Comparison of ENCODE assay signal across 14 mouse cellular contexts in the genomic region with DNA sequence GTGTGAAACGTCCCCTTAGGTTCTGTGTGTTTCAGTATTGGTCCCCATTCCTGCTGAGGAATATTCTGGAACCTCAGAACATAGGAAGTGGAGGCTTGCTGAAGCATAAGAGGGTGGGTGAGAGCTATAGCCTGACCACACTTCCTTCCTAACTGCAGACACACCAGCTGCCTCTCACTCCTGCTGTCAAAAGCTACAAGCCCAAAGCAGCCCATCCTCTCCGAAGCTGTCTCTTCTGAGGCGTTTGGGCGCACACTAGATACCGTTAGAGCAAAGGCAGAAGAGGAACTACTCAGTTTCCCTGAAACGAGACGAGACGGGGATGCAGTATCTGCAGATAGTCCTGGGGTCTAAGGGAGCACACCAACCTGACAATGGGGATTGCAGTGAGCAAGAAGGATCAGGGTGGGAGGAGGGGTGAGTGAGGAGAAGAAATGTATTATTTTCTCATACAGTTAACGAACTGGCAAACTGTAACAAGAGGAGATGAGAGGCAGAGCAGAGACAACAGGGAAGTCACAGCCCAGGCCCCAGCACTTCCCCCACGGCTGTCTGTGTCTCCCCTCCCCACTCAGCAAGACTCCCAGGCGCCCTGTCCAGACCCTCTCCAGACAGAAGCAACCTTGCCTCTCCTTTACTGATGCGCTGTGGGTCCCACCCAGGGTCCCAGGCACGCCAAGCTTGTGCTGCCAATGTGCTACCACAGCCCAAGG. TPM values are rescaled to one million over a fixed set of nuclear protein-coding genes. Genes with fewer than 3 reads are reported as not detected.
DNase-seq lines count a peak whose midpoint lies in the region; ATAC-seq and TF ChIP-seq lines count a peak whose summit lies in the region.
"Had no signal": no experiment of that assay in that cellular context is flagged by ENCODE, and none has a peak within 500 bp of the region (broad histone marks: within the 10 kb centered on the region; RNA-seq: fewer than 3 reads in every experiment).

No protein-coding gene starts in this region.

- TF ChIP-seq EP300 in lung, postnatal 0 days (IDR thresholded peaks at IDR 0.05): no peak

- no peak overlapping the region for H3K4me3 ChIP-seq in liver, embryonic 15.5 days (replicated peaks)
- H3K4me3 ChIP-seq in forebrain, embryonic 11.5 days (ENCODE audit: low read depth, low read length): no peak overlapping the region
- H3K4me3 ChIP-seq in lung, postnatal 0 days (ENCODE audit: low read depth, low read length): no peak overlapping the region
- H3K4me3 ChIP-seq: hindbrain, embryonic 12.5 days; neural tube, embryonic 13.5 days; stomach, embryonic 15.5 days had no signal

- TF ChIP-seq CTCF in lung, postnatal 0 days (IDR thresholded peaks at IDR 0.05): no peak

- peaks cover 4% of the 10 kb centered on the region; the same call in 1 of the 2 replicates for H3K4me1 ChIP-seq in liver, embryonic 15.5 days (replicated peaks)
- H3K4me1 ChIP-seq in forebrain, embryonic 11.5 days (replicated peaks; ENCODE audit: control insufficient read depth, insufficient read depth, low read length): no peaks in the 10 kb centered on the region
- no peaks in the 10 kb centered on the region for H3K4me1 ChIP-seq in lung, postnatal 0 days (ENCODE audit: insufficient read depth, low read depth, low read length)
- H3K4me1 ChIP-seq: hindbrain, embryonic 12.5 days; neural tube, embryonic 13.5 days; stomach, embryonic 15.5 days had no signal

- peak overlapping the region; percentile 16; the same call in 1 of the 2 replicates for H3K4me2 ChIP-seq in liver, embryonic 15.5 days
- no peak overlapping the region for H3K4me2 ChIP-seq in forebrain, embryonic 11.5 days (ENCODE audit: low read depth, low read length, severe bottlenecking)
- H3K4me2 ChIP-seq in lung, postnatal 0 days (replicated peaks; ENCODE audit: low read depth, low read length): no peak overlapping the region
- H3K4me2 ChIP-seq: hindbrain, embryonic 12.5 days; neural tube, embryonic 13.5 days; stomach, embryonic 15.5 days had no signal

- H3K27me3 ChIP-seq in liver, embryonic 15.5 days: no peaks in the 10 kb centered on the region
- H3K27me3 ChIP-seq in forebrain, embryonic 11.5 days (ENCODE audit: control insufficient read depth, insufficient read depth, low read length): no peaks in the 10 kb centered on the region
- H3K27me3 ChIP-seq in lung, postnatal 0 days (replicated peaks; ENCODE audit: insufficient read depth, low read length): no peaks in the 10 kb centered on the region
- H3K27me3 ChIP-seq: hindbrain, embryonic 12.5 days; neural tube, embryonic 13.5 days; stomach, embryonic 15.5 days had no signal

- peak; percentile 20 for DNase-seq in 416B (ENCODE audit: low read depth)
- peak; percentile 14 for DNase-seq in CD4-positive, CD25-positive, alpha-beta regulatory T cell, adult 2 months (ENCODE audit: low read depth, low spot score)
- DNase-seq in spleen, postnatal 10 days (ENCODE audit: low spot score in 2 of 2): peak; percentile 22 to 55
- DNase-seq in forebrain, embryonic 11.5 days (ENCODE audit: low spot score): no peak
- DNase-seq in left cerebral cortex, adult 11 months (ENCODE audit: low spot score): no peak
- DNase-seq in lung, postnatal 0 days (ENCODE audit: low spot score): no peak
- DNase-seq: adrenal gland, postnatal 14 days; cerebellum, postnatal 10 days; kidney, postnatal 10 days; left cerebral cortex, postnatal 4 days had no signal

- no peak overlapping the region for H3K9ac ChIP-seq in liver, embryonic 15.5 days
- H3K9ac ChIP-seq in forebrain, embryonic 11.5 days (ENCODE audit: low read length): no peak overlapping the region
- no peak overlapping the region for H3K9ac ChIP-seq in lung, postnatal 0 days (replicated peaks; ENCODE audit: low read depth)
- H3K9ac ChIP-seq: hindbrain, embryonic 12.5 days; neural tube, embryonic 13.5 days; stomach, embryonic 15.5 days had no signal

- H3K9me3 ChIP-seq in liver, embryonic 15.5 days (replicated peaks): no peaks in the 10 kb centered on the region
- H3K9me3 ChIP-seq in forebrain, embryonic 11.5 days (ENCODE audit: control insufficient read depth, low read length): no peaks in the 10 kb centered on the region
- no peaks in the 10 kb centered on the region for H3K9me3 ChIP-seq in lung, postnatal 0 days (ENCODE audit: low read length)
- H3K9me3 ChIP-seq: hindbrain, embryonic 12.5 days; neural tube, embryonic 13.5 days; stomach, embryonic 15.5 days had no signal

- 38% methylated on average over 13 of the region's 13 CpGs for WGBS in liver, embryonic 15.5 days (ENCODE audit: insufficient replicate concordance)
- 92% methylated on average over 13 of the region's 13 CpGs for WGBS in forebrain, embryonic 11.5 days
- whole genome bisulfite sequencing in lung, postnatal 0 days: 85% methylated on average over 13 of the region's 13 CpGs

- peaks cover 87% of the 10 kb centered on the region for H3K36me3 ChIP-seq in liver, embryonic 15.5 days (replicated peaks)
- peaks cover 23% of the 10 kb centered on the region for H3K36me3 ChIP-seq in forebrain, embryonic 11.5 days (ENCODE audit: control insufficient read depth, insufficient read depth, low read length)
- peaks cover 25% of the 10 kb centered on the region for H3K36me3 ChIP-seq in lung, postnatal 0 days (ENCODE audit: insufficient read depth, low read length)

- peak; percentile 54; the same call in 1 of the 2 replicates for ATAC-seq in liver, embryonic 15.5 days (ENCODE audit: insufficient read depth)
- no peak for ATAC-seq in forebrain, embryonic 11.5 days (replicated peaks; ENCODE audit: low FRiP score)
- ATAC-seq in lung, postnatal 0 days: no peak

- peak overlapping the region; percentile 66 for H3K27ac ChIP-seq in liver, embryonic 15.5 days (replicated peaks)
- H3K27ac ChIP-seq in forebrain, embryonic 11.5 days (ENCODE audit: low read depth, low read length): no peak overlapping the region
- no peak overlapping the region for H3K27ac ChIP-seq in lung, postnatal 0 days (ENCODE audit: low read length)
- H3K27ac ChIP-seq: hindbrain, embryonic 12.5 days; neural tube, embryonic 13.5 days; stomach, embryonic 15.5 days had no signal

RNA-seq across cellular contexts. Expression of gene Slc35e3, which starts 9.1 kb away (rescaled TPM):
- polyA plus RNA-seq in liver, embryonic 15.5 days (2015; fragmentation: Nextera tagmentation; extraction: Ambion mirVana): 2.3 and 3.0 TPM in 2 replicates
- polyA plus RNA-seq in forebrain, embryonic 11.5 days (2014; fragmentation: Nextera tagmentation; extraction: Ambion mirVana): 21.9 and 22.2 TPM in 2 replicates
- 16.7 and 17.2 TPM in 2 replicates for polyA plus RNA-seq in lung, postnatal 0 days (2015; fragmentation: Nextera tagmentation; extraction: Ambion mirVana)

RNA-seq across cellular contexts. Expression of gene Nup107, which starts 37.3 kb away (rescaled TPM):
- polyA plus RNA-seq in liver, embryonic 15.5 days (2015; fragmentation: Nextera tagmentation; extraction: Ambion mirVana): 33.0 and 33.4 TPM in 2 replicates
- polyA plus RNA-seq in forebrain, embryonic 11.5 days (2014; fragmentation: Nextera tagmentation; extraction: Ambion mirVana): 101 and 104 TPM in 2 replicates
- polyA plus RNA-seq in lung, postnatal 0 days (2015; fragmentation: Nextera tagmentation; extraction: Ambion mirVana): 15.2 and 17.3 TPM in 2 replicates

RNA-seq across cellular contexts. Expression of gene Mdm2, which starts 44.7 kb away (rescaled TPM):
- polyA plus RNA-seq in liver, embryonic 15.5 days (2015; fragmentation: Nextera tagmentation; extraction: Ambion mirVana): 19.5 and 21.0 TPM in 2 replicates
- polyA plus RNA-seq in forebrain, embryonic 11.5 days (2014; fragmentation: Nextera tagmentation; extraction: Ambion mirVana): 75.9 and 91.6 TPM in 2 replicates
- polyA plus RNA-seq in lung, postnatal 0 days (2015; fragmentation: Nextera tagmentation; extraction: Ambion mirVana): 22.7 and 28.9 TPM in 2 replicates

Comparison
In these comparisons a context has a peak if more than half of its experiments do, and no peak if none do; other contexts are left out.
1. DNase-seq: peak in 416B (single experiment), CD4-positive, CD25-positive, alpha-beta regulatory T cell, adult 2 months (single experiment) and spleen, postnatal 10 days (2 of 2); none in forebrain, embryonic 11.5 days (single experiment), left cerebral cortex, adult 11 months (single experiment) and lung, postnatal 0 days (single experiment).